ENCODE assay signal across 30 mouse cellular contexts in genomic region chr2:164152341-164152740, GRCm38 (mm10). TPM values are rescaled to one million over a fixed set of nuclear protein-coding genes. Genes with fewer than 3 reads are reported as not detected.
"Had no signal": no experiment of that assay in that cellular context is flagged by ENCODE, and none has a peak within 500 bp of the region (broad histone marks: within the 10 kb centered on the region; RNA-seq: fewer than 3 reads in every experiment).

No protein-coding gene starts in this region.

- H3K4me3 ChIP-seq: heart, adult 2 months; heart, embryonic 13.5 days; heart, embryonic 15.5 days; hindbrain, embryonic 13.5 days; hindbrain, embryonic 15.5 days; kidney, embryonic 15.5 days; limb, embryonic 12.5 days had no signal

- H3K4me1 ChIP-seq: hindbrain, embryonic 15.5 days had no signal

- DNase-seq: gastrocnemius, postnatal 14 days; gastrocnemius, postnatal 36 days; heart, adult 11 months; heart, adult 2 months; heart, postnatal 14 days; heart, postnatal 36 days; kidney, adult 11 months; kidney, adult 2 months; kidney, adult 9 months; kidney, postnatal 14 days; kidney, postnatal 36 days; layer of hippocampus, adult 9-11 months; layer of hippocampus, postnatal 36 days; left cerebral cortex, postnatal 4 days; liver had no signal

RNA-seq across cellular contexts. Expression of gene Kcns1, which starts 18.6 kb away (rescaled TPM):
- polyA plus RNA-seq: hindbrain, embryonic 11.5 days; liver, embryonic 11.5 days had no signal

RNA-seq across cellular contexts. Expression of gene Wfdc5, which starts 30.2 kb away (rescaled TPM):
- polyA plus RNA-seq: heart, adult 2 months; heart, embryonic 11.5 days; heart, embryonic 13.5 days; heart, embryonic 15.5 days; heart, postnatal 0 days; hindbrain, embryonic 11.5 days; hindbrain, embryonic 13.5 days; hindbrain, embryonic 15.5 days; hindbrain, postnatal 0 days; intestine, embryonic 14.5 days; intestine, embryonic 16.5 days; kidney, adult 2 months; kidney, embryonic 15.5 days; kidney, postnatal 0 days; large intestine, adult 2 months; limb, embryonic 12.5 days; liver, embryonic 11.5 days had no signal

RNA-seq across cellular contexts. Expression of gene Wfdc12, which starts 38.1 kb away (rescaled TPM):
- polyA plus RNA-seq: heart, adult 2 months; heart, embryonic 11.5 days; heart, embryonic 13.5 days; heart, embryonic 15.5 days; heart, postnatal 0 days; hindbrain, embryonic 11.5 days; hindbrain, embryonic 13.5 days; hindbrain, embryonic 15.5 days; hindbrain, postnatal 0 days; intestine, embryonic 14.5 days; intestine, embryonic 16.5 days; kidney, adult 2 months; kidney, postnatal 0 days; large intestine, adult 2 months; limb, embryonic 12.5 days; liver, embryonic 11.5 days had no signal

RNA-seq across cellular contexts. Expression of gene Wfdc15a, which starts 47.6 kb away (rescaled TPM):
- polyA plus RNA-seq: heart, adult 2 months; heart, embryonic 11.5 days; heart, embryonic 13.5 days; heart, embryonic 15.5 days; heart, postnatal 0 days; hindbrain, embryonic 11.5 days; hindbrain, embryonic 13.5 days; hindbrain, embryonic 15.5 days; hindbrain, postnatal 0 days; intestine, embryonic 14.5 days; intestine, embryonic 16.5 days; kidney, embryonic 15.5 days; kidney, postnatal 0 days; large intestine, adult 2 months; limb, embryonic 12.5 days; liver, embryonic 11.5 days had no signal
